Mouse (Mus musculus) lung, postnatal 0 days (tissue): ENCODE results near the gene Erlec1. TPM values are rescaled to one million over a fixed set of nuclear protein-coding genes. Genes with fewer than 3 reads are reported as not detected.

ENCODE experiments used
- ATAC-seq: fragments of 200-750 bp; cut with Nextera tagmentation; 2 replicates; pipeline ENCODE4 v1.8.0; 2017; ENCODE audit warnings: moderate library complexity
- DNase-seq: peaks from one replicate; pipeline ENCODE4 v3.0.0-alpha.2; 2016; ENCODE audit warnings: low spot score
- H3K27ac ChIP-seq: fragments of 300-500 bp; sonication (generic); 2 replicates; pipeline ENCODE4 v1.5.1; 2014; ENCODE audit warnings: antibody characterized with exemption, mild to moderate bottlenecking, low read length, mixed read lengths
- H3K27me3 ChIP-seq: fragments of 300-500 bp; sonication (generic); replicated peaks from 2 replicates; pipeline ENCODE4 v1.6.1; 2014; ENCODE audit warnings: low read length, mixed read lengths; ENCODE audit not compliant: insufficient read depth
- H3K36me3 ChIP-seq: fragments of 300-500 bp; sonication (generic); 2 replicates; pipeline ENCODE4 v1.6.1; 2014; ENCODE audit warnings: low read length, mixed read lengths; ENCODE audit not compliant: insufficient read depth
- H3K4me1 ChIP-seq: fragments of 300-500 bp; sonication (generic); 2 replicates; pipeline ENCODE4 v1.6.1; 2014; ENCODE audit warnings: antibody characterized with exemption, low read depth, low read length, mixed read lengths; ENCODE audit not compliant: insufficient read depth
- H3K4me2 ChIP-seq: fragments of 300-500 bp; sonication (generic); replicated peaks from 2 replicates; pipeline ENCODE4 v1.6.1; 2014; ENCODE audit warnings: low read depth, mild to moderate bottlenecking, low read length, moderate library complexity, mixed read lengths
- H3K4me3 ChIP-seq: fragments of 300-500 bp; sonication (generic); 2 replicates; pipeline ENCODE4 v1.5.1; 2014; ENCODE audit warnings: low read depth, low read length
- H3K9ac ChIP-seq: fragments of 300-500 bp; sonication (generic); replicated peaks from 2 replicates; pipeline ENCODE4 v1.6.1; 2014; ENCODE audit warnings: low read depth, mild to moderate bottlenecking
- H3K9me3 ChIP-seq: fragments of 300-500 bp; sonication (generic); 2 replicates; pipeline ENCODE4 v1.6.1; 2016; ENCODE audit warnings: low read length, mixed read lengths
- CTCF ChIP-seq: IDR thresholded peaks from 2 replicates; pipeline ENCODE4 v1.5.1; 2016; ENCODE audit warnings: antibody characterized with exemption, mild to moderate bottlenecking
- EP300 ChIP-seq: IDR thresholded peaks from 2 replicates; pipeline ENCODE4 v1.6.1; 2016; ENCODE audit warnings: antibody characterized with exemption, mild to moderate bottlenecking, control low read depth
- WGBS: fragments of 180-500 bp; shearing (Covaris S2); extraction: QIAGEN DNeasy Blood & Tissue Kit; methylation state at CpG from one replicate; pipeline ENCODE4 v1.1.7; 2014; 5-methylcytosine and 5-hydroxymethylcytosine counted together
- polyA plus RNA-seq: library from polyadenylated mRNA; unstranded; fragments of >200 nt; fragmentation: Nextera tagmentation; extraction: Ambion mirVana; gene quantifications from 2 replicates; pipeline ENCODE4 v1.2.1, GENCODE M21; 2015

The Erlec1 gene
- polyA plus RNA-seq, result 10.3 and 12.1 TPM in 2 replicates

DNA sequence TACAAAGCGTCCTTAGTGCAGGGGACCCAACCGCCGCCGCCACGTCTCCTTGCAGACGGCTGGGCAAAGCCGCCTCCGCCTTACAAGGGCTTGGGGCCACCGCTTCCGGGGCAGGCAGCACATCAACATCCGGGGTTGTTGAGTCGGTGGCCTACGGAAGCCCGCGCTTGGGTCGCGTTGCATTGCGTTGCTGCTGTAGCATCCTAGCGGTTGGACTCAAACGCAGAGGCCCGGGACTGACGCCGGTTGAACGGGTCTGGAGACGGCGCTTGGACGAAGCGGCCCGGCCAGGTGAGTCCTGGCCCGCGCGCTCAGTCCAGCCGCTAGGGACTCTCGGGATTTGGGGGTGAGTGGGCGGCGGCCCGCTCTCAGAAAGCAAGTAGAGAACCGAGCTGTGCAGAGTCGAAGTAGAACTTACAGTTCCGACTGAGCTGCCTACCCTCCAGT lies at the start of gene Erlec1:
TSS of gene Erlec1 (minus strand) at position 57 of the 447 bp plus-strand sequence.
- Histone ChIP-seq H3K9me3 (no peaks in the 10 kb centered on the region), H3K4me3 (peak within 1 kb of the TSS; percentile 69), H3K4me1 (peaks cover 8% of the 10 kb centered on the region; the same call in 1 of the 2 replicates), H3K4me2 (peak within 1 kb of the TSS; percentile 67), H3K27me3 (no peaks in the 10 kb centered on the region), H3K36me3 (no peaks in the 10 kb centered on the region), H3K9ac (peak within 1 kb of the TSS; percentile 78), H3K27ac (peak within 1 kb of the TSS; percentile 85)
- ATAC-seq, result peak; percentile 99
- DNase-seq, result peak; percentile 96
- 0% methylated on average over 37 of the region's 40 CpGs for WGBS
- TF ChIP-seq EP300, result no peak
- TF ChIP-seq CTCF, result peak; percentile 41

GRCm38 (mm10) chr11:31001169-31001908 lies 47.2 kb upstream of the Erlec1 start:
- Histone ChIP-seq H3K36me3 (no peaks in the 10 kb centered on the region), H3K4me2 (no peak overlapping the region), H3K4me1 (no peaks in the 10 kb centered on the region), H3K27me3 (no peaks in the 10 kb centered on the region), H3K27ac (no peak overlapping the region), H3K9ac (no peak overlapping the region), H3K9me3 (no peaks in the 10 kb centered on the region), H3K4me3 (no peak overlapping the region)
- ATAC-seq, result peak; percentile 46; the same call in 1 of the 2 replicates
- TF ChIP-seq EP300, result no peak
- no peak for TF ChIP-seq CTCF
- WGBS, result 70% methylated on average over 4 of the region's 4 CpGs
- DNase-seq, result peak; percentile 20

- H3K27me3 ChIP-seq, result no peaks in the 10 kb centered on the region
- H3K4me1 ChIP-seq, result no peaks in the 10 kb centered on the region
- H3K9me3 ChIP-seq, result no peaks in the 10 kb centered on the region
- H3K9ac ChIP-seq, result no peak overlapping the region
- H3K4me3 ChIP-seq, result no peak overlapping the region
- no peak for TF ChIP-seq CTCF
- DNase-seq (no peak), ATAC-seq (no peak)
- no peak overlapping the region for H3K4me2 ChIP-seq
- 87% methylated on average over 2 of the region's 2 CpGs for WGBS
- H3K27ac ChIP-seq, result no peak overlapping the region
- no peaks in the 10 kb centered on the region for H3K36me3 ChIP-seq
Observed at GRCm38 (mm10) chr11:31000028-31000427, 45.9 kb upstream of the Erlec1 start.

DNA sequence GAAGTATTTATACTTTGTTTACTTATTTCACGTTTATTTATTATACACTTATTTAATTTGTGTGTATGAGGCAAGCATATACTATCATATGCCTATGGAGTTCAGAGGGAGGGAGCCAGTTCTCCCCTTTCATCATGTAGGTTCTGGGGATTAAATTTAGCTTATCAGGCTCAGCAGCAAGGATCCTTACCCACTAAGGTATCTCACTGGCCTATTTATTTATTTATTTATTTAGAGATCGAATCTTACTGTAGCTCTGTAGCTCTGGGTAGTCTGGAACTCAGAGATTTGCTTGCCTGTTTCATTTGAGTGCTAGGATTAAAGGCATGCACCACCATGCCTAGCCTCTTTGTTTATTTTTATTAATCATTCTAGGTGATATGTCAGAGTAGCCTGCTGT lies 44.6 kb upstream of the Erlec1 start:
- Histone ChIP-seq H3K4me1 (no peaks in the 10 kb centered on the region), H3K4me2 (no peak overlapping the region), H3K9ac (no peak overlapping the region), H3K27me3 (no peaks in the 10 kb centered on the region), H3K9me3 (no peaks in the 10 kb centered on the region), H3K27ac (no peak overlapping the region), H3K36me3 (no peaks in the 10 kb centered on the region), H3K4me3 (no peak overlapping the region)
- TF ChIP-seq EP300 (no peak), CTCF (no peak)
- DNase-seq (no peak), ATAC-seq (no peak)
- WGBS, result 60% methylated on average over 2 of the region's 2 CpGs

DNA sequence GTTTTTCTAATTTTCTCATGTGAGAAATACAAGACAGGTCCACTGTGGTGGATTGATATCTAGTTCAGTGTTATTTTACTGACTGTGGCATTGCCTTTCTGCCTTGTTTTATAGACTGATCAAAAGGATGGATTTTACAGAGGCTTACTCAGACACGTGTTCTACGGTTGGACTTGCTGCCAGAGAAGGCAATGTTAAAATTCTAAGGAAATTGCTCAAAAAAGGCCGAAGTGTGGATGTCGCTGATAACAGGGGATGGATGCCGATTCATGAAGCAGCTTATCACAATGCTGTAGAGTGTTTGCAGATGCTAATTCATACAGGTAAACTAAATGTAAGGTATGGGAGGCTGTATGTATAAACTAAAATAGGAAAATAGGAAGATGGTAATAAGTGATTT lies 44.1 kb upstream of the Erlec1 start:
- no peak overlapping the region for H3K4me2 ChIP-seq
- WGBS, result 88% methylated on average over 5 of the region's 5 CpGs
- ATAC-seq (no peak), DNase-seq (no peak)
- no peaks in the 10 kb centered on the region for H3K27me3 ChIP-seq
- H3K27ac ChIP-seq, result no peak overlapping the region
- TF ChIP-seq CTCF (no peak), EP300 (no peak)
- H3K9me3 ChIP-seq, result no peaks in the 10 kb centered on the region
- H3K4me1 ChIP-seq, result no peaks in the 10 kb centered on the region
- no peak overlapping the region for H3K9ac ChIP-seq
- H3K4me3 ChIP-seq, result no peak overlapping the region
- H3K36me3 ChIP-seq, result no peaks in the 10 kb centered on the region

DNA sequence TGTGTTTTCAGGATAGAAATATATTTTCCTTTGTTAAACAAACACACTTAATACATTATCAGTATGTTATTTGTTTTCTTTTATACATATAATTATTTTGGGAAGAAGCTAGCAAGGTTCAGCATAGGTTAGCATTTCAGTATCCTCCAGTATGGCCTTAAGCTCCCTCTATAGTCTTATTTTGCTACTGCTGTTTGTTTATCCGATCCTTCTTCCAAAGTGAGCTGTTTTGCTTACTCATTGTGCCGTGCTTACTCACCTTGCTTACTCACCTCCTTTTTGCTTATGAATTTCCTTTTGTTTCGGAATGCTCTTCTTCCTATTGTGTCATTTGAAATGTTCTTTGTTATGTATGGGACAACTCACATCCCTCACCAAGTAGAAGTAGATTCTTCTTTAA lies 42.5 kb upstream of the Erlec1 start:
- no peaks in the 10 kb centered on the region for H3K27me3 ChIP-seq
- DNase-seq (no peak), ATAC-seq (no peak)
- H3K9me3 ChIP-seq, result no peaks in the 10 kb centered on the region
- 83% methylated on average over 3 of the region's 3 CpGs for WGBS
- no peak for TF ChIP-seq CTCF
- no peak for TF ChIP-seq EP300
- H3K4me1 ChIP-seq, result no peaks in the 10 kb centered on the region
- H3K27ac ChIP-seq, result no peak overlapping the region
- no peak overlapping the region for H3K4me3 ChIP-seq
- H3K9ac ChIP-seq, result no peak overlapping the region
- no peak overlapping the region for H3K4me2 ChIP-seq
- no peaks in the 10 kb centered on the region for H3K36me3 ChIP-seq
